Mouse (Mus musculus) MEL (cell line): ENCODE data around the gene Poc1b. TPM values are rescaled to one million over a fixed set of nuclear protein-coding genes. Genes with fewer than 3 reads are reported as not detected.

ENCODE experiments used
- DNase-seq: peaks from one replicate; pipeline ENCODE4 v3.0.0; 2011; ENCODE audit warnings: low read depth, low spot score
- H3K27ac ChIP-seq: 2 replicates; pipeline ENCODE4 v1.5.1; 2012; ENCODE audit warnings: low read depth, mild to moderate bottlenecking, control low read depth, low read length, moderate library complexity; ENCODE audit not compliant: control insufficient read depth
- H3K27me3 ChIP-seq, 2 experiments: fragments of 150-350 bp in 1 of 2; sonication (generic) in 1 of 2; 2 replicates each; pipeline ENCODE4 v1.6.1; 2012; ENCODE audit warnings: low read length in 2 of 2, mild to moderate bottlenecking in 2 of 2, improper control_type of control experiment in 1 of 2, moderate library complexity in 1 of 2; ENCODE audit not compliant: insufficient read depth in 2 of 2, control insufficient read depth in 1 of 2
- H3K36me3 ChIP-seq, 2 experiments: 2 replicates each; pipeline ENCODE4 v1.6.1; 2012 to 2014; ENCODE audit warnings: low read length in 2 of 2, improper control_type of control experiment in 1 of 2, inconsistent platforms in 1 of 2, mild to moderate bottlenecking in 1 of 2; ENCODE audit not compliant: insufficient read depth in 2 of 2, control insufficient read depth in 1 of 2
- H3K4me1 ChIP-seq, 2 experiments: fragments of 150-350 bp in 1 of 2; sonication (generic) in 1 of 2; 2 replicates each; pipeline ENCODE4 v1.6.1; 2012; ENCODE audit warnings: low read length in 2 of 2, improper control_type of control experiment in 1 of 2, mild to moderate bottlenecking in 1 of 2; ENCODE audit not compliant: insufficient read depth in 2 of 2, control insufficient read depth in 1 of 2
- H3K4me3 ChIP-seq, 2 experiments: fragments of 150-350 bp in 1 of 2; sonication (generic) in 1 of 2; 2 replicates each; pipeline ENCODE4 v1.5.1; 2012; ENCODE audit warnings: low read depth in 2 of 2, low read length in 2 of 2, mild to moderate bottlenecking in 2 of 2, moderate library complexity in 2 of 2, control low read depth in 1 of 2, improper control_type of control experiment in 1 of 2; ENCODE audit not compliant: control insufficient read depth in 1 of 2, insufficient read depth in 1 of 2
- H3K79me2 ChIP-seq: 2 replicates; pipeline ENCODE4 v1.6.1; 2012; ENCODE audit warnings: mild to moderate bottlenecking, low read length, moderate library complexity; ENCODE audit not compliant: control insufficient read depth, poor library complexity, insufficient read depth
- H3K9ac ChIP-seq: 2 replicates; pipeline ENCODE4 v1.6.1; 2012; ENCODE audit warnings: low read depth, mild to moderate bottlenecking, control low read depth, low read length, moderate library complexity; ENCODE audit not compliant: control insufficient read depth, poor library complexity, severe bottlenecking
- H3K9me3 ChIP-seq: fragments of 150-350 bp; sonication (generic); replicated peaks from 2 replicates; pipeline ENCODE4 v1.6.1; 2012; ENCODE audit warnings: mild to moderate bottlenecking, low read length, improper control_type of control experiment, moderate library complexity; ENCODE audit not compliant: insufficient read depth
- EP300 ChIP-seq, 2 experiments: IDR thresholded peaks; 2 replicates each; pipeline ENCODE4 v1.6.1; 2011; ENCODE audit warnings: improper control_type of control experiment in 2 of 2, low read length in 2 of 2, low read depth in 1 of 2, mild to moderate bottlenecking in 1 of 2
- ETS1 ChIP-seq: IDR thresholded peaks from 2 replicates; pipeline ENCODE4 v1.6.1; 2012; ENCODE audit warnings: low read depth, mild to moderate bottlenecking, inconsistent platforms, low read length, improper control_type of control experiment, moderate library complexity
- GATA1 ChIP-seq: IDR thresholded peaks from 2 replicates; pipeline ENCODE4 v1.6.1; 2011; ENCODE audit warnings: low read depth, low read length, improper control_type of control experiment
- MXI1 ChIP-seq: IDR thresholded peaks from 2 replicates; pipeline ENCODE4 v1.6.1; 2011; ENCODE audit warnings: mild to moderate bottlenecking, low read depth, low read length, improper control_type of control experiment
- MYC ChIP-seq: IDR thresholded peaks from 2 replicates; pipeline ENCODE4 v1.6.1; 2011; ENCODE audit warnings: low read depth, mild to moderate bottlenecking, low read length, improper control_type of control experiment, moderate library complexity
- NRF1 ChIP-seq: IDR thresholded peaks from 2 replicates; pipeline ENCODE4 v1.6.1; 2014; ENCODE audit warnings: low read depth, mild to moderate bottlenecking, inconsistent platforms, low read length, improper control_type of control experiment, moderate library complexity; ENCODE audit not compliant: poor library complexity, insufficient read depth, severe bottlenecking
- TAL1 ChIP-seq: IDR thresholded peaks from 2 replicates; pipeline ENCODE4 v1.6.1; 2012; ENCODE audit warnings: mild to moderate bottlenecking, inconsistent platforms, low read length, moderate library complexity, mixed read lengths
- UBTF ChIP-seq: IDR thresholded peaks from 2 replicates; pipeline ENCODE4 v1.6.1; 2012; ENCODE audit warnings: low read depth, mild to moderate bottlenecking, inconsistent platforms, low read length, improper control_type of control experiment, moderate library complexity, borderline replicate concordance; ENCODE audit not compliant: insufficient read depth
- ZC3H11A ChIP-seq: IDR thresholded peaks from 2 replicates; pipeline ENCODE4 v1.6.1; 2012; ENCODE audit warnings: low read depth, mild to moderate bottlenecking, inconsistent platforms, low read length, improper control_type of control experiment
- polyA plus RNA-seq, 2 experiments: library from polyadenylated mRNA; stranded (reverse) in 1 of 2; unstranded in 1 of 2; fragments of >175 nt in 1 of 2; fragments of >200 nt in 1 of 2; gene quantifications; 2 replicates each; pipeline versions ENCODE4 v1.2.1 to v1.2.4; 2012; ENCODE audit warnings: low replicate concordance in 2 of 2, low read depth in 1 of 2; ENCODE audit not compliant: insufficient read length in 2 of 2, insufficient read depth in 1 of 2, missing spikeins in 1 of 2
- total RNA-seq: library from RNA; depleted of rRNA; stranded (reverse); fragments of 300-350 nt; gene quantifications from 2 replicates; pipeline ENCODE4 v1.2.3, GENCODE M21; 2012

Poc1b gene
- total and polyA plus RNA-seq, 3 experiments, result 3.3 to 15.3 TPM; not detected in 1

DNA sequence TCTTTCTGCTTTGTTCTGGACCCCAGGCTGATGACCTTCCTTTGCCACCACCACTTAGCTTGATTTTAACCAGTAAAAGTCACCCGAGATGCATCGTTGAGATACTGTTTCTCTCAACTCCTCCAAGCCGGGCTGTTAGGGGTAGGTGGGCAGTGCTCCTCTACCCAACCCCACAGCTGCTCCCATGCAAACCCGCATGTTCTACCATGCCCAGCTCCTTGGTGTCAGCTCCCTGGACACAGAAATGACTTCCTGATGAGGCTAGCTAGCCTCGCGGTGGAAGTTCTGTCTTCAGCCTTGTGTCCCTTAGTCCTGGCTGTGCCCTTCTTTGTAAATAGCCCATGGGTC is 21.6 kb upstream of the Poc1b start (continued):
- no peak for TF ChIP-seq ETS1

GRCm38 (mm10) chr10:99086029-99086428 is 20.8 kb upstream of the Poc1b start:
- TF ChIP-seq UBTF (no peak), MYC (no peak), EP300 (IDR thresholded peaks at IDR 0.05; ENCODE audit: low read depth in 1 of 2, low read length in 2 of 2) (no peak), GATA1 (no peak)
- Histone ChIP-seq H3K27me3 (no peaks in the 10 kb centered on the region), H3K4me3 (no peak overlapping the region), H3K79me2 (no peaks in the 10 kb centered on the region), H3K27ac (no peak overlapping the region), H3K36me3 (peaks cover 0 to 8% of the 10 kb centered on the region in 2 experiments; a peak in 2 of 4 replicates), H3K9me3 (no peaks in the 10 kb centered on the region), H3K9ac (no peak overlapping the region), H3K4me1 (peaks cover 0 to 9% of the 10 kb centered on the region in 2 experiments; a peak in 2 of 4 replicates)
- no peak for DNase-seq

DNA sequence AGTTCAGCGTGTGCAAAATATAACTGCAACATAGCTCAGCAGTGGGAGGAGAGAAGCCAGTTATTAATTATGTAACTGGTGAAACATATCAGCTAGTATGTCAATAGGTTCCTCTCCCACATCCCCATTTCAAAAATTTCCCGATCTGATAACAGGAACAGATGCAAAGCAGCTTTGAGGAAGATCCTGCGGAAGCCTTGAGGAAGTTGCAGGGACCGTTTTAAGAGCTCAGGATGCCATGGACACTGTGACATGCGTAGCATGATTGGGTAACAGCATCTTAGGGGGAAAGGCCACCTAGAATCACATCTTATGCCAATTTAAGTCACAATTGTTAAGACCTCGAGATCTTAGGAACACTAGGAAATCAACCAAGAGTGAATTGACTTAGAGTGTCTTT is 16.9 kb upstream of the Poc1b start:
- Histone ChIP-seq H3K27ac (no peak overlapping the region), H3K79me2 (no peaks in the 10 kb centered on the region), H3K27me3 (no peaks in the 10 kb centered on the region), H3K9me3 (no peaks in the 10 kb centered on the region), H3K4me1 (0 out of 4 replicates have a peak, but pooled peaks cover 0 to 2% of the 10 kb centered on the region in 2 experiments), H3K36me3 (no peaks in the 10 kb centered on the region), H3K9ac (no peak overlapping the region), H3K4me3 (no peak overlapping the region)
- DNase-seq, result no peak
- no peak for TF ChIP-seq NRF1
- TF ChIP-seq MXI1, result no peak

DNA sequence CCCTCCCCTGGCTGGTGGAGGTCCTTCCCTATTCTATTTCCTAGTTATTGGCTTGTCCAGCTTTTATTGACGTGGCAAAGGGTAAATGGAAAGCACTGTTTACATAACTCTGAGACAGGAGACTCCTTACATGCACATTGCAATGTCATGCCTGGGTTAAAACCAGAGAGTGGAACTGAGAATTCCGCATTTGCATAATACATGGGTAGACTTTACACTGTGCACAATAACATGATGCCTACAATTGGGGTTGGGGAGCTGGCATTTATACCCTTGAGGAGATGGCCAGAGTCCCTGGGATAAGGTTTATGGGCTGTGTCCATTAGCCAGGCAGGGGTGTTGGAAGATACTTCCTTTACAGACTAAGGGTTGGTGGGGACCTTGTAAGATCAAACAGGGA is 13.5 kb upstream of the Poc1b start:
- H3K9ac ChIP-seq, result no peak overlapping the region
- H3K79me2 ChIP-seq, result no peaks in the 10 kb centered on the region
- H3K36me3 ChIP-seq, result no peaks in the 10 kb centered on the region
- H3K27me3 ChIP-seq, result no peaks in the 10 kb centered on the region
- H3K4me1 ChIP-seq, result 0 out of 4 replicates have a peak, but pooled peaks cover 0 to 2% of the 10 kb centered on the region in 2 experiments
- H3K9me3 ChIP-seq, result no peaks in the 10 kb centered on the region
- no peak for TF ChIP-seq TAL1
- no peak for TF ChIP-seq ZC3H11A
- TF ChIP-seq, all 39 proteins: peak for 0
- no peak for DNase-seq
- Histone ChIP-seq H3K4me3 (no peak overlapping the region), H3K27ac (no peak overlapping the region)
